Mouse (Mus musculus) embryonic stem cell, embryonic (primary cell): ENCODE data around the gene Tex9.
"Not testable (repeated sequence)": the region's sequence is repeated elsewhere in the genome, so short reads cannot be mapped to it uniquely, and the experiment has no call there.

ENCODE experiments used
- CTCF ChIA-PET, 4 experiments: fragments of 300-600 bp in 2 of 4; fragments of 350-600 bp in 2 of 4; sonication (Branson Sonifier 250); formaldehyde crosslinking; loops; one replicate each; lab custom pipeline; 2022; ENCODE audit warnings: inconsistent platforms in 2 of 4; lab: Charles Lee
- POLR2A ChIA-PET, 4 experiments: fragments of 300-600 bp in 2 of 4; fragments of 350-600 bp in 2 of 4; sonication (Branson Sonifier 250); formaldehyde crosslinking; loops; one replicate each; lab custom pipeline; 2022; ENCODE audit warnings: antibody characterized with exemption in 4 of 4, inconsistent platforms in 1 of 4; lab: Charles Lee

Gene Tex9

GRCm38 (mm10) chr9:72425300-72425850 lies 66.6 kb downstream of the Tex9 start:
- POLR2A ChIA-PET: interaction anchor here in 1 of 4 experiments (1.5 kb wide), 1 partner anchor 13 kb away, joined by 3 read pairs; no protein-coding TSS in a partner anchor
- CTCF ChIA-PET: interaction anchor here in 3 of 4 experiments (0.7 to 1.8 kb wide), 4 partner anchors 9 to 23 kb away, joined by 3 to 7 read pairs (median 4); no protein-coding TSS in a partner anchor

GRCm38 (mm10) chr9:72422753-72423152 lies 69.3 kb downstream of the Tex9 start:
- CTCF ChIA-PET: interaction anchor here in 1 of 4 experiments (0.6 to 1.6 kb wide), 2 partner anchors 13 to 133 kb away, joined by 3 to 6 read pairs; no protein-coding TSS in a partner anchor
- POLR2A ChIA-PET: no interaction called here

- POLR2A ChIA-PET: no interaction called here
- CTCF ChIA-PET: interaction anchor here in 2 of 4 experiments (0.6 to 1.6 kb wide), 5 partner anchors 13 to 614 kb away, joined by 3 to 6 read pairs (median 4); no protein-coding TSS in a partner anchor
These were observed 69.7 kb downstream of the Tex9 start for GRCm38 (mm10) chr9:72422284-72422683.

- CTCF ChIA-PET: no interaction called here
- POLR2A ChIA-PET: interaction anchor here in 2 of 4 experiments (0.6 to 1.2 kb wide), 2 partner anchors 10 to 12 kb away, joined by 3 read pairs; no protein-coding TSS in a partner anchor
These were observed 71.5 kb downstream of the Tex9 start for GRCm38 (mm10) chr9:72420490-72420889.

- CTCF ChIA-PET: interaction anchor here in 1 of 4 experiments (0.7 kb wide), 1 partner anchor 34 kb away, joined by 4 read pairs; no protein-coding TSS in a partner anchor
- POLR2A ChIA-PET: no interaction called here
These were observed 73.6 kb downstream of the Tex9 start for GRCm38 (mm10) chr9:72418443-72418842.

GRCm38 (mm10) chr9:72411746-72412145 lies 80.3 kb downstream of the Tex9 start:
- ChIA-PET POLR2A (interaction anchor here in 1 of 4 experiments (0.6 to 2.0 kb wide), 3 partner anchors 9 to 72 kb away, joined by 3 to 6 read pairs (median 3); no protein-coding TSS in a partner anchor), CTCF (interaction anchor here in 1 of 4 experiments (0.9 kb wide), 1 partner anchor 615 kb away, joined by 5 read pairs; no protein-coding TSS in a partner anchor)

- POLR2A ChIA-PET: interaction anchor here in 1 of 4 experiments (0.5 to 2.0 kb wide), 6 partner anchors 10 to 1978 kb away, joined by 3 to 8 read pairs (median 3); no protein-coding TSS in a partner anchor
- CTCF ChIA-PET: interaction anchor here (0.6 to 2.2 kb wide), 14 partner anchors 12 to 868 kb away, joined by 3 to 6 read pairs (median 4); no protein-coding TSS in a partner anchor
These were observed 82.4 kb downstream of the Tex9 start for GRCm38 (mm10) chr9:72409381-72410225.

GRCm38 (mm10) chr9:72408131-72408586 lies 83.9 kb downstream of the Tex9 start:
- CTCF ChIA-PET: interaction anchor here (0.6 to 2.2 kb wide), 34 partner anchors 9 to 784 kb away, joined by 3 to 6 read pairs (median 3); partner anchors contain the start of gene Mns1 (in 1 of the 4)
- POLR2A ChIA-PET: interaction anchor here in 3 of 4 experiments (0.5 to 1.8 kb wide), 6 partner anchors 12 to 749 kb away, joined by 3 to 4 read pairs (median 3); no protein-coding TSS in a partner anchor

- POLR2A ChIA-PET: no interaction called here
- CTCF ChIA-PET: no interaction called here
These were observed 86.0 kb downstream of the Tex9 start for GRCm38 (mm10) chr9:72405882-72406638.

GRCm38 (mm10) chr9:72404934-72405333 lies 87.1 kb downstream of the Tex9 start:
- CTCF ChIA-PET: no interaction called here
- POLR2A ChIA-PET: interaction anchor here in 1 of 4 experiments (0.5 kb wide), 1 partner anchor 115 kb away, joined by 3 read pairs; no protein-coding TSS in a partner anchor

GRCm38 (mm10) chr9:72404446-72404845 lies 87.6 kb downstream of the Tex9 start:
- CTCF ChIA-PET: no interaction called here
- POLR2A ChIA-PET: interaction anchor here in 1 of 4 experiments (0.5 kb wide), 1 partner anchor 116 kb away, joined by 3 read pairs; no protein-coding TSS in a partner anchor

- POLR2A ChIA-PET: no interaction called here
- CTCF ChIA-PET: no interaction called here
These were observed 88.6 kb downstream of the Tex9 start for GRCm38 (mm10) chr9:72403421-72403820.

- CTCF ChIA-PET: interaction anchor here in 3 of 4 experiments (0.6 to 1.0 kb wide), 6 partner anchors 12 to 1404 kb away, joined by 3 to 7 read pairs (median 4); no protein-coding TSS in a partner anchor
- POLR2A ChIA-PET: not testable (repeated sequence)
These were observed 90.2 kb downstream of the Tex9 start for GRCm38 (mm10) chr9:72401769-72402168.
